Comparison of ENCODE assay signal across 9 mouse cellular contexts in genomic region chr5:64070081-64070673, GRCm38 (mm10). TPM values are rescaled to one million over a fixed set of nuclear protein-coding genes. Genes with fewer than 3 reads are reported as not detected.
DNase-seq lines count a peak whose midpoint lies in the region; ATAC-seq lines count a peak whose summit lies in the region.
"Had no signal": no experiment of that assay in that cellular context is flagged by ENCODE, and none has a peak within 500 bp of the region (broad histone marks: within the 10 kb centered on the region; RNA-seq: fewer than 3 reads in every experiment).

No protein-coding gene starts in this region.

- intact Hi-C loops in left cerebral cortex, postnatal 14 days (cut with DNase I), result loop anchor here (1.0 kb wide), 1 partner anchor 164 kb away; no protein-coding TSS in a partner anchor

- no peak overlapping the region for H3K27ac ChIP-seq in hindbrain, embryonic 14.5 days
- no peak overlapping the region for H3K27ac ChIP-seq in midbrain, embryonic 12.5 days (replicated peaks)

- 0 out of 2 replicates have a peak, but pooled peaks have one; percentile 43 for ATAC-seq in hindbrain, embryonic 14.5 days (ENCODE audit: low FRiP score)
- ATAC-seq in midbrain, embryonic 12.5 days (ENCODE audit: low FRiP score, low read depth), result peak; percentile 76

- H3K4me3 ChIP-seq in hindbrain, embryonic 14.5 days (replicated peaks; ENCODE audit: low read length), result no peak overlapping the region
- no peak overlapping the region for H3K4me3 ChIP-seq in midbrain, embryonic 12.5 days
- H3K4me3 ChIP-seq: erythroblast, embryonic 14.5 days had no signal

- no peak overlapping the region for H3K4me2 ChIP-seq in hindbrain, embryonic 14.5 days (replicated peaks)
- no peak overlapping the region for H3K4me2 ChIP-seq in midbrain, embryonic 12.5 days (replicated peaks)

- 36% methylated on average over 4 of the region's 4 CpGs for WGBS in hindbrain, embryonic 14.5 days
- WGBS in midbrain, embryonic 12.5 days, result 38% methylated on average over 4 of the region's 4 CpGs

- H3K4me1 ChIP-seq in hindbrain, embryonic 14.5 days (replicated peaks; ENCODE audit: control insufficient read depth, insufficient read depth, low read length), result no peaks in the 10 kb centered on the region
- H3K4me1 ChIP-seq in midbrain, embryonic 12.5 days, result no peaks in the 10 kb centered on the region; the same call in 1 of the 2 replicates

- no peaks in the 10 kb centered on the region for H3K27me3 ChIP-seq in hindbrain, embryonic 14.5 days (ENCODE audit: control insufficient read depth, insufficient read depth, low read length)
- no peaks in the 10 kb centered on the region for H3K27me3 ChIP-seq in midbrain, embryonic 12.5 days

- H3K36me3 ChIP-seq in hindbrain, embryonic 14.5 days (replicated peaks; ENCODE audit: control insufficient read depth, insufficient read depth), result no peaks in the 10 kb centered on the region
- no peaks in the 10 kb centered on the region for H3K36me3 ChIP-seq in midbrain, embryonic 12.5 days

- no peak overlapping the region for H3K9ac ChIP-seq in hindbrain, embryonic 14.5 days
- H3K9ac ChIP-seq in midbrain, embryonic 12.5 days (replicated peaks), result no peak overlapping the region

- peak; percentile 31 to 56 for DNase-seq in urinary bladder, adult 18-20 months (ENCODE audit: low spot score in 2 of 2)
- DNase-seq in urinary bladder, postnatal 10 days (ENCODE audit: low spot score), result no peak
- DNase-seq in cerebellum, adult 8-10 months, result peak; percentile 80
- DNase-seq in forelimb bud, embryonic 11.5 days (ENCODE audit: low read depth, low spot score), result peak; percentile 84
- DNase-seq in hindbrain, embryonic 14.5 days (ENCODE audit: low spot score), result peak; percentile 47
- peak; percentile 48 to 50 for DNase-seq in left cerebral cortex, postnatal 14 days (ENCODE audit: low spot score in 2 of 2)
- DNase-seq in spleen, postnatal 36 days (ENCODE audit: low spot score in 2 of 2), result peak; percentile 62 to 67

- H3K9me3 ChIP-seq in hindbrain, embryonic 14.5 days (ENCODE audit: control insufficient read depth, low read length), result no peaks in the 10 kb centered on the region
- H3K9me3 ChIP-seq in midbrain, embryonic 12.5 days, result no peaks in the 10 kb centered on the region

RNA-seq across cellular contexts. Expression of gene Pgm2, which starts 22.6 kb away (rescaled TPM):
- 19.2 and 21.6 TPM in 2 replicates for polyA plus RNA-seq in hindbrain, embryonic 14.5 days (2014; fragmentation: Nextera tagmentation; extraction: Ambion mirVana)
- total RNA-seq in left cerebral cortex, postnatal 14 days (2021), result 10 to 100 TPM; 10.9 to 11.3 TPM
- 25.1 and 25.3 TPM in 2 replicates for polyA plus RNA-seq in midbrain, embryonic 12.5 days (2016; fragmentation: Nextera tagmentation; extraction: Ambion mirVana)
